In genomic region chr1:93801741-93802238, GRCm38 (mm10) we compare ENCODE assay signal across 8 mouse cellular contexts. TPM values are rescaled to one million over a fixed set of nuclear protein-coding genes. Genes with fewer than 3 reads are reported as not detected.
DNase-seq lines count a peak whose midpoint lies in the region; ATAC-seq and TF ChIP-seq lines count a peak whose summit lies in the region.

Gene Dtymk (minus strand): TSS chr1:93801934.

- H3K27me3 ChIP-seq in hindbrain, postnatal 0 days (ENCODE audit: insufficient read depth, low read length), result no peaks in the 10 kb centered on the region

- TF ChIP-seq CTCF in gastrocnemius, adult 2 months (IDR thresholded peaks at IDR 0.05), result peak; percentile 54
- TF ChIP-seq CTCF in hindbrain, postnatal 0 days (IDR thresholded peaks at IDR 0.05; ENCODE audit: low read depth), result peak; percentile 75
- TF ChIP-seq CTCF in left cerebral cortex, adult 2 months (IDR thresholded peaks at IDR 0.05), result peak; percentile 58

- peaks cover 8% of the 10 kb centered on the region; the same call in 1 of the 2 replicates for H3K36me3 ChIP-seq in hindbrain, postnatal 0 days (ENCODE audit: insufficient read depth, low read length)

- WGBS in hindbrain, postnatal 0 days, result under 1% methylated on average over 42 of the region's 42 CpGs

- ATAC-seq in hindbrain, postnatal 0 days, result peak; percentile 72
- ATAC-seq in megakaryocyte, adult 5-6 weeks (ENCODE audit: poor library complexity, severe bottlenecking), result peak; percentile 68

- no peaks in the 10 kb centered on the region for H3K9me3 ChIP-seq in hindbrain, postnatal 0 days (ENCODE audit: low read length)

- DNase-seq in WW6 (ENCODE audit: low read depth, low spot score), result peak; percentile 82
- peak; percentile 67 to 89 for DNase-seq in cerebellum, postnatal 4 days (ENCODE audit: low spot score in 2 of 2)
- DNase-seq in gastrocnemius, adult 2 months, result peak; percentile 95
- DNase-seq in hindbrain, postnatal 0 days (ENCODE audit: low spot score), result peak; percentile 98
- DNase-seq in left cerebral cortex, adult 2 months (ENCODE audit: extremely low spot score in 1 of 2, low spot score in 2 of 2), result peak; percentile 90 to 93
- peak; percentile 92 to 93 for DNase-seq in right cerebral cortex, adult 2 months (ENCODE audit: low spot score in 2 of 2)
- peak; percentile 93 for DNase-seq in urinary bladder, postnatal 14 days (ENCODE audit: low spot score)

- peak within 1 kb of the TSS; percentile 88 for H3K4me2 ChIP-seq in hindbrain, postnatal 0 days (ENCODE audit: low read depth, low read length)

- peaks cover 13% of the 10 kb centered on the region; the same call in 1 of the 2 replicates for H3K4me1 ChIP-seq in hindbrain, postnatal 0 days (ENCODE audit: insufficient read depth, low read length)

- intact Hi-C loops in gastrocnemius, adult 2 months (cut with DNase I), result loop anchor here (2.0 to 10.0 kb wide), 4 partner anchors 47 to 287 kb away; partner anchors contain the start of genes Farp2 and Thap4
- intact Hi-C loops in left cerebral cortex, adult 2 months (cut with DNase I), result loop anchor here (2.0 to 5.0 kb wide), 3 partner anchors 47 to 289 kb away; partner anchors contain the start of genes Farp2 and Thap4

- H3K27ac ChIP-seq in gastrocnemius, adult 2 months, result peak within 1 kb of the TSS; percentile 99
- peak within 1 kb of the TSS; percentile 65 for H3K27ac ChIP-seq in hindbrain, postnatal 0 days
- H3K27ac ChIP-seq in left cerebral cortex, adult 2 months, result peak within 1 kb of the TSS; percentile 83

- peak within 1 kb of the TSS; percentile 54 for H3K9ac ChIP-seq in hindbrain, postnatal 0 days (replicated peaks; ENCODE audit: low read length)

- H3K4me3 ChIP-seq in gastrocnemius, adult 2 months, result peak within 1 kb of the TSS; percentile 91
- H3K4me3 ChIP-seq in hindbrain, postnatal 0 days (ENCODE audit: low read length), result peak within 1 kb of the TSS; percentile 59
- H3K4me3 ChIP-seq in left cerebral cortex, adult 2 months, result peak within 1 kb of the TSS; percentile 92

RNA-seq across cellular contexts. Expression of gene Dtymk, which starts in this region (rescaled TPM):
- total RNA-seq in gastrocnemius, adult 2 months (2021), result 10 to 100 TPM; 14.1 to 18.6 TPM
- 74.4 and 76.0 TPM in 2 replicates for total RNA-seq in hindbrain, postnatal 0 days (2014; rRNA removed)
- 129 and 136 TPM in 2 replicates for polyA plus RNA-seq in hindbrain, postnatal 0 days (2015; fragmentation: Nextera tagmentation; extraction: Ambion mirVana)
- total RNA-seq in left cerebral cortex, adult 2 months (2021), result 10 to 100 TPM; 50.8 to 52.5 TPM
- 89.6 and 94.6 TPM in 2 replicates for total RNA-seq in megakaryocyte, adult 5-6 weeks (2015)
- total RNA-seq in megakaryocyte, adult 5-6 weeks (2017), result 78.7 and 94.6 TPM in 2 replicates

Comparison
In these comparisons a context has a peak if more than half of its experiments do, and no peak if none do; other contexts are left out.
1. Peak in every context shown above with its lines: DNase-seq, ATAC-seq, H3K4me3 ChIP-seq and H3K27ac ChIP-seq.